Mouse (Mus musculus) forebrain, embryonic 11.5 days (tissue): ENCODE measurements around the gene Ccdc51. TPM values are rescaled to one million over a fixed set of nuclear protein-coding genes. Genes with fewer than 3 reads are reported as not detected.

ENCODE experiments used
- ATAC-seq: fragments of 200-750 bp; cut with Nextera tagmentation; replicated peaks from 2 replicates; pipeline ENCODE4 v1.8.0; 2017; ENCODE audit warnings: moderate TSS enrichment; ENCODE audit not compliant: low FRiP score
- DNase-seq: peaks from one replicate; pipeline ENCODE4 v3.0.0-alpha.2; 2017; ENCODE audit warnings: low spot score
- H3K27ac ChIP-seq: fragments of 300-500 bp; sonication (generic); 2 replicates; pipeline ENCODE4 v1.5.1; 2014; ENCODE audit warnings: low read depth, low read length
- H3K27me3 ChIP-seq: fragments of 300-500 bp; sonication (generic); 2 replicates; pipeline ENCODE4 v1.6.1; 2014; ENCODE audit warnings: mild to moderate bottlenecking, low read length, mixed read lengths; ENCODE audit not compliant: control insufficient read depth, insufficient read depth
- H3K36me3 ChIP-seq: fragments of 300-500 bp; sonication (generic); 2 replicates; pipeline ENCODE4 v1.6.1; 2014; ENCODE audit warnings: mild to moderate bottlenecking, low read length, moderate library complexity, mixed read lengths; ENCODE audit not compliant: control insufficient read depth, insufficient read depth
- H3K4me1 ChIP-seq: fragments of 300-500 bp; sonication (generic); replicated peaks from 2 replicates; pipeline ENCODE4 v1.6.1; 2014; ENCODE audit warnings: low read length, mixed read lengths; ENCODE audit not compliant: control insufficient read depth, insufficient read depth
- H3K4me2 ChIP-seq: fragments of 300-500 bp; sonication (generic); 2 replicates; pipeline ENCODE4 v1.6.1; 2014; ENCODE audit warnings: low read depth, mild to moderate bottlenecking, low read length, moderate library complexity, mixed read lengths; ENCODE audit not compliant: severe bottlenecking
- H3K4me3 ChIP-seq: fragments of 300-500 bp; sonication (generic); 2 replicates; pipeline ENCODE4 v1.5.1; 2014; ENCODE audit warnings: low read depth, low read length
- H3K9ac ChIP-seq: fragments of 300-500 bp; sonication (generic); 2 replicates; pipeline ENCODE4 v1.6.1; 2014; ENCODE audit warnings: low read length
- H3K9me3 ChIP-seq: fragments of 300-500 bp; sonication (generic); 2 replicates; pipeline ENCODE4 v1.6.1; 2016; ENCODE audit warnings: low read length, mixed read lengths; ENCODE audit not compliant: control insufficient read depth
- WGBS: fragments of 180-500 bp; shearing (Covaris S2); extraction: QIAGEN DNeasy Blood & Tissue Kit; methylation state at CpG from one replicate; pipeline ENCODE4 v1.1.7; 2014; 5-methylcytosine and 5-hydroxymethylcytosine counted together
- polyA plus RNA-seq: library from polyadenylated mRNA; unstranded; fragments of >200 nt; fragmentation: Nextera tagmentation; extraction: Ambion mirVana; gene quantifications from 2 replicates; pipeline ENCODE4 v1.2.1, GENCODE M21; 2014

Ccdc51 gene
- polyA plus RNA-seq, 1 experiment from 2014 or later: 13.2 TPM

DNA sequence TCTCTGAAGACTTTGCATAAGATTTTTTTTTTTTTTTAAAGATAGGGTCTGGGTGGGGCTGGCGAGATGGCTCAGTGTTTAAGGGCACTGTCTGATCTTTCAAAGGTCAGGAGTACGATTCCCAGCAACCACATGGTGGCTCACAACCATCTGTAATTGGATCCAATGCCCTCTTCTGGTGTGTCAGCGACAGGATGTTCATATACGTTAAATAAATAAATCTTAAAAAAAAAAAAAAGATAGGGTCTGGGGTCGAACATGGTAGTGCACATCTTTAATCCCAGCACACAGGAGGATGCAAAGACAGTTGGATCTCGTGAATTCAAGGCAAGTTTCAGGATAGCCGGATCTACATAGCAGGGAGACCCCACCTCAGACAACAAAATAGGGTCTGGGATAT lies 33.0 kb upstream of the Ccdc51 start:
- 79% methylated on average over 7 of the region's 7 CpGs for WGBS

DNA sequence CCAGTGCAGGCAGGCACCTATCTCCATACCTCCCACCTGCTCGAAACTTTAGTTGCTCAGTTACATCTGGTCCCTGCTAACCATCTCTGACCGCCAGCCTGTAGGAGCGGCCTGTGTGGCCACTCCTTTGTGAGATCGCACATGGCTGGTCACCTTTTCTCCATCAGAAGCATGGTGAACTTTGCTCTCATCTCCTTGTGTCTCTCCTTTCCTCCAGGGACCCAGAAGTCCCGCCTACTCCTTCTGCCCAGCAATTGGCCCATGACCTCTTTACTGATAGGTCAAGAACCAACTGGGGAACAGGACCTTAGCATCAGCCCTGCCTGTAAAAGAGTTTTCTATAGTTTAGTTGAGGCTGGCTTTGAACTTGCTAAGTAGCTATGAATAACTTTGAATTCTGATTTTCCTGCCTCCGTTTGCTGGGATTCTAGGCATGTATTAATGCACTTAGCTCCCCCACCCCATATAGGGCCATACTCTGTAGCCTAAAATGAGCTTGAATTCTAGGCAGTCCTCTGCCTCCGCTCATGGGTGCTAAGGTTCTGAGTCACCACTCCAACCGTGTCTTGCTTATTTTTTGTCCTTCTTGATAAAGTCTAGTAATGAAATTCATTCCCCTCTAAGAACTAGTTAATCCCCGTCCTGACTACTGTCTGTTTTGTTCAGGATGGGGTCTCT lies 32.2 kb upstream of the Ccdc51 start:
- Histone ChIP-seq H3K9me3 (no peaks in the 10 kb centered on the region), H3K36me3 (no peaks in the 10 kb centered on the region), H3K4me3 (no peak overlapping the region), H3K27ac (no peak overlapping the region), H3K9ac (no peak overlapping the region), H3K4me1 (0 out of 2 replicates have a peak, but pooled peaks cover 5% of the 10 kb centered on the region), H3K27me3 (no peaks in the 10 kb centered on the region), H3K4me2 (no peak overlapping the region)
- ATAC-seq (no peak), DNase-seq (no peak)
- WGBS: 84% methylated on average over 9 of the region's 9 CpGs

More for the DNA sequence above, 33.0 kb upstream of the Ccdc51 start:
- Histone ChIP-seq H3K9me3 (no peaks in the 10 kb centered on the region), H3K27me3 (no peaks in the 10 kb centered on the region), H3K36me3 (no peaks in the 10 kb centered on the region), H3K4me1 (0 out of 2 replicates have a peak, but pooled peaks cover under 1% of the 10 kb centered on the region), H3K4me2 (no peak overlapping the region), H3K27ac (no peak overlapping the region), H3K4me3 (no peak overlapping the region), H3K9ac (no peak overlapping the region)
- no peak for ATAC-seq
- no peak for DNase-seq

DNA sequence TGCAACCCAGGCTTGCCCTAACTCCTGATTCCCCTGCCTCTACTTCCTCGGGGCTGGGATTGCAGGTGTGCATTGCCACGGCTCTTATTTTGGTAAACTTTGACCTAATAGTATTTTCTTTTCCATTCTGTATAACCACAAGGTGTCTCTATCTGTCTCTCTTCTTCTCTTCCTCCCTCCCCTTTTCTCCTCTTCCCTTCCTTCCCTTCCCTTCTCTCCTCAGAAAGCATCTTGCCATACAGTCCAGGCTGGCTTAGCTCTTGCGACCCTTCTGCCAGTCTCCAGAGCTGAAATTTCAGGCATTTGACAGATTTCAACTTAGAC lies 31.7 kb upstream of the Ccdc51 start:
- ATAC-seq (no peak), DNase-seq (no peak)
- Histone ChIP-seq H3K4me3 (no peak overlapping the region), H3K36me3 (no peaks in the 10 kb centered on the region), H3K4me2 (no peak overlapping the region), H3K27me3 (no peaks in the 10 kb centered on the region), H3K27ac (no peak overlapping the region), H3K9ac (no peak overlapping the region), H3K9me3 (no peaks in the 10 kb centered on the region), H3K4me1 (0 out of 2 replicates have a peak, but pooled peaks cover 7% of the 10 kb centered on the region)
- 85% methylated on average over 3 of the region's 3 CpGs for WGBS

DNA sequence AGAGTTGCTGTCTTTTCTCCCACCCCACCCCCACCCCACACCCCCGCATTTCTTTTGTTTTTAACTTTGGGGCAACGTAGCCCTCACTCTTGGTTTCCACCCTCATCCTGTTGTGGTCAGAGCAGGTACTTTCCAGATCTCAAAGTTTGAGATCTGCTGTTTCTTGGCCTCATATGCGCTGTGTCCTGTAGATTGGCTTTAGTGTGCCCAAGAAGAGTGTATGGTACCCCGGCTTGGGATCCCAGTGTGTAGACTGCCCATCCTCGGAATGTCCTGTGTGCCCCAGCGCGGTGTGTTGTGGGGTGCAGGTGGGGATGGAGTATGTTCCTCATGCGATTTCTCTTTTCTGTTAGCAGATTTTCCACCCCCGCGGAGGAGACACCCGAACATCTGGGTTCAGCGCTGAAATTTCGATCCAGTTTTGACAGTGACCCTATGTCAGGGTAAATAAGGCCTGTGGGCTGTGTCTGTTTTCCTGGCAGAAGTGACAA lies 31.2 kb upstream of the Ccdc51 start:
- Histone ChIP-seq H3K4me3 (no peak overlapping the region), H3K9ac (no peak overlapping the region), H3K36me3 (no peaks in the 10 kb centered on the region), H3K9me3 (no peaks in the 10 kb centered on the region), H3K27me3 (no peaks in the 10 kb centered on the region), H3K4me1 (0 out of 2 replicates have a peak, but pooled peaks cover 7% of the 10 kb centered on the region), H3K27ac (no peak overlapping the region), H3K4me2 (no peak overlapping the region)
- DNase-seq: no peak
- ATAC-seq: no peak
- WGBS: 92% methylated on average over 13 of the region's 13 CpGs

DNA sequence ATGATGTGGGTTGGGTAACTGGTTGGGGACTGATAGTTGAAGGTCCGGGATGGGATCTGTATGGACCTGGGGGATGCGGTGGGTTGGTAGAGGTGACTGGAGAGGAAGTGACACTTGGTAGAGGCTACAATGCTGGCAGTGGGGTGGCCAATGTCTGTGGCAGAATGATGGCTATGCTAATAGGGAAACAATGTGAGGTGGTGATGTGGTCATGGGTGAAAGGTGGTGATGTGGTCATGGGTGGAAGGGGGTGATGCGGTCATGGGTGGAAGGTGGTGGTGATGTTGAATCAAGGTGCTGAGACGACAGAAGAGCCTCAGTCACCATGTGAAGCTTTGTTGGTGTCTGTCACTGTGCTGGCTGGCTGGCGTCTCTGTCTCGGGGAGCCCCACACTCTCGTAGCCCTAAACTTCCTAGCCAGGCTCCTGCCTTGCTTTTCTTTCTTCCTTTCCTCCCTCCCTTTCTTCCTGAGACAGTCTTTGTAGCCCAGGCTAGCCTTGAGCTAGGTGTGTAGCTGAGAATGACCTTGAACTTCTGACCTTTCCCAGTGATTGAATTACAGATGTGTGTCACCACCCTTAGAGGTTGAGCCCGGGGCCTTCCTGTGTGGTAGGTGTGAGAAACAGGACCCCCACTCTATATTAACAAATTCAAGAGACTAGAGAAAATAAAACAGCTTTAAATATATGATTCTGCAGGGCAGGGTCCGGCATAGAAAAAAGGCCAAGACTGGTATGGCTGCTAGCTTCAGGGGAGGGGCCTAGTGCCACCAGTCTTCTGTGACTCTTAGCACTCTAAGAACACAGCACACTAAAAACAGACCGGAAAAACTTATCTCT lies 30.4 kb upstream of the Ccdc51 start:
- H3K4me3 ChIP-seq: no peak overlapping the region
- WGBS: 88% methylated on average over 10 of the region's 10 CpGs
- no peaks in the 10 kb centered on the region for H3K27me3 ChIP-seq
- no peak overlapping the region for H3K9ac ChIP-seq
- 0 out of 2 replicates have a peak, but pooled peaks cover 7% of the 10 kb centered on the region for H3K4me1 ChIP-seq
- H3K9me3 ChIP-seq: no peaks in the 10 kb centered on the region
- DNase-seq (no peak), ATAC-seq (no peak)
- H3K4me2 ChIP-seq: no peak overlapping the region
- H3K36me3 ChIP-seq: no peaks in the 10 kb centered on the region; the same call in 1 of the 2 replicates
- no peak overlapping the region for H3K27ac ChIP-seq

DNA sequence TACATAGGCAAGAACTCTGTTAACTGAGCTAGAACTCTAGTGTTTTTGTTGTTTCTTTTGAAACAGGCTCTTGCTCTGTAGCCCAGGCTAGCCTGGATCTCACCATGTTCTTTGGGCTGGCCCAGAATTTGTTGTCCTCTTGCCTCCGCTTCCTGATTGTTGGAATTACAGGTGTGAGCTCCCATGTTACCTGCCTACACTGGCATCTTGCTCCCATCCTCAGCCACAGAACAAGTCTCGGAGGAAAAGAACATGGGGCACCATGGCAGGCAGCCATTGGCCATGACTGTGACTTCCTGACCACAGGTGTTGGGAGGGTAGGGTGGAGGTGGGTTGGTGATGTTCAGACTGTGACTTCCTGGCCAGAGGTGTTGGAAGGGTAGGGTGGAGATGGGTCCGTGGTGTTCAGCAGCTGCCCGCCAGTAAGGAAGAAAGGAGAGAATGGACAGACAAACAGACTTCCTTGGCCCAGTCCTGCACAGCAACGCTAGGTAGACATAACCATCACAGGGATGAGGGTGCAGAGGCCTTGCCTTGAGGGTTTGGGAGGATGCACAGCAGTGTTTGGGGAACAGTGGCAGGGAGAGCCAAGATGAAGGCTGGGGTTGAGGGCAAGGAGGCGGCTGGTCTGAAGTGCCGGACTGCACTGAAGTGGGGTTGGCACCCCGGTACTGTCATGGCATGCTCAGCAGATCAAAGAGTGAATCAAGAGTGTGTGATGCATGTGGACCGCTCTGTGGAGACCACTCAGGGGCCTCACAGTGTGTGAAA lies 29.6 kb upstream of the Ccdc51 start:
- DNase-seq: no peak
- 88% methylated on average over 9 of the region's 9 CpGs for WGBS
- Histone ChIP-seq H3K4me3 (no peak overlapping the region), H3K36me3 (no peaks in the 10 kb centered on the region; the same call in 1 of the 2 replicates), H3K9me3 (no peaks in the 10 kb centered on the region), H3K27ac (no peak overlapping the region), H3K9ac (no peak overlapping the region), H3K4me2 (no peak overlapping the region), H3K4me1 (0 out of 2 replicates have a peak, but pooled peaks cover 7% of the 10 kb centered on the region), H3K27me3 (no peaks in the 10 kb centered on the region)
- ATAC-seq: no peak

DNA sequence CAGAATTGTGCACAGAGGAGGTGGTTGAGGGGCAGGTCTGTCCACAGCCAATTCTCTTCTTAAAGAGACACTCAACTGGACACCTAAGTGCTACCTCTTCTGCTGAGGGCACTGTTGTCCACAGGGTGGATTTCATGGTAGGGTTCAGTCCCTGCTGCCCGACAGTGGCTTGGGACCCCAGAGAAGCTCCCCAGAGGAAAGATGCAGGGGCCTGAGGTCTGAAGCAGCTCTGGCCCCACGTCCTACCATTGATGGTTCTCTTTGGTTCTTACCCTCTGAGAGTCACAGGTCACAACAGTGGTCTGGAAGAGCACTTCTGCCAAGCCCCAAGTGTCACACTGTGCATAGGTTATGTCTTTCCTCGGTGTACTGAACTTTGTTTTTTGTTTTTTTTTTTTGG lies 28.9 kb upstream of the Ccdc51 start:
- no peak overlapping the region for H3K9ac ChIP-seq
- no peak overlapping the region for H3K27ac ChIP-seq
- no peaks in the 10 kb centered on the region for H3K9me3 ChIP-seq
- H3K27me3 ChIP-seq: no peaks in the 10 kb centered on the region
- ATAC-seq (no peak), DNase-seq (no peak)
- no peak overlapping the region for H3K4me2 ChIP-seq
- H3K4me3 ChIP-seq: no peak overlapping the region
- WGBS: 79% methylated on average over 3 of the region's 3 CpGs
- H3K36me3 ChIP-seq: no peaks in the 10 kb centered on the region; the same call in 1 of the 2 replicates
- 0 out of 2 replicates have a peak, but pooled peaks cover 7% of the 10 kb centered on the region for H3K4me1 ChIP-seq

DNA sequence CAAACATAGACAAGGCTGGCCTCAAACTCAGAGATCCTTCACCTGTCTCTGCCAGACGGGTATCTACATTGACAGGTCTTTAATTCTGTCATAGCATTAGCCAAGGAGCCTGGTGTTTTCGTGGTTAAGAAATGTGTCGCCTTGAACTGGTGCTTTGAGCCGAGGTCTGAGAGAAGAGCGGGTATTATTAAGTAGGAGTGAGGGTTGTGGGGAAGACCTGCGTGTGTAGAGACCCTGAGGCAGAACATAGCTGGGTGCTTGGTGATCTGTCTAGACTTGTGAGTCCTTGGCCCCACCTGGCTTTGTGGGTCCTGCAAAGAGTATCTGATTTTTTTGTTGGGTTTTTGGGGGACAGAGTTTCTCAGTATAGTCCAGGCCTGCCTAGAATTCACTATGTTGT lies 28.4 kb upstream of the Ccdc51 start:
- no peaks in the 10 kb centered on the region for H3K9me3 ChIP-seq
- no peak overlapping the region for H3K4me3 ChIP-seq
- H3K9ac ChIP-seq: no peak overlapping the region
- ATAC-seq (no peak), DNase-seq (no peak)
- WGBS: 81% methylated on average over 6 of the region's 6 CpGs
- no peak overlapping the region for H3K27ac ChIP-seq
- H3K27me3 ChIP-seq: no peaks in the 10 kb centered on the region
- H3K4me2 ChIP-seq: no peak overlapping the region
- 0 out of 2 replicates have a peak, but pooled peaks cover 7% of the 10 kb centered on the region for H3K4me1 ChIP-seq
- no peaks in the 10 kb centered on the region; the same call in 1 of the 2 replicates for H3K36me3 ChIP-seq
